Mouse (Mus musculus) MEL (cell line): ENCODE data around the gene Arhgap35. TPM values are rescaled to one million over a fixed set of nuclear protein-coding genes. Genes with fewer than 3 reads are reported as not detected.

Experiments used
- DNase-seq: peaks from one replicate; pipeline ENCODE4 v3.0.0; 2011; ENCODE audit warnings: low read depth, low spot score
- H3K27ac ChIP-seq: 2 replicates; pipeline ENCODE4 v1.5.1; 2012; ENCODE audit warnings: low read depth, mild to moderate bottlenecking, control low read depth, low read length, moderate library complexity; ENCODE audit not compliant: control insufficient read depth
- H3K27me3 ChIP-seq, 2 experiments: fragments of 150-350 bp in 1 of 2; sonication (generic) in 1 of 2; 2 replicates each; pipeline ENCODE4 v1.6.1; 2012; ENCODE audit warnings: low read length in 2 of 2, mild to moderate bottlenecking in 2 of 2, improper control_type of control experiment in 1 of 2, moderate library complexity in 1 of 2; ENCODE audit not compliant: insufficient read depth in 2 of 2, control insufficient read depth in 1 of 2
- H3K36me3 ChIP-seq, 2 experiments: 2 replicates each; pipeline ENCODE4 v1.6.1; 2012 to 2014; ENCODE audit warnings: low read length in 2 of 2, improper control_type of control experiment in 1 of 2, inconsistent platforms in 1 of 2, mild to moderate bottlenecking in 1 of 2; ENCODE audit not compliant: insufficient read depth in 2 of 2, control insufficient read depth in 1 of 2
- H3K4me1 ChIP-seq, 2 experiments: fragments of 150-350 bp in 1 of 2; sonication (generic) in 1 of 2; 2 replicates each; pipeline ENCODE4 v1.6.1; 2012; ENCODE audit warnings: low read length in 2 of 2, improper control_type of control experiment in 1 of 2, mild to moderate bottlenecking in 1 of 2; ENCODE audit not compliant: insufficient read depth in 2 of 2, control insufficient read depth in 1 of 2
- H3K4me3 ChIP-seq, 2 experiments: fragments of 150-350 bp in 1 of 2; sonication (generic) in 1 of 2; 2 replicates each; pipeline ENCODE4 v1.5.1; 2012; ENCODE audit warnings: low read depth in 2 of 2, low read length in 2 of 2, mild to moderate bottlenecking in 2 of 2, moderate library complexity in 2 of 2, control low read depth in 1 of 2, improper control_type of control experiment in 1 of 2; ENCODE audit not compliant: control insufficient read depth in 1 of 2, insufficient read depth in 1 of 2
- H3K79me2 ChIP-seq: 2 replicates; pipeline ENCODE4 v1.6.1; 2012; ENCODE audit warnings: mild to moderate bottlenecking, low read length, moderate library complexity; ENCODE audit not compliant: control insufficient read depth, poor library complexity, insufficient read depth
- H3K9ac ChIP-seq: 2 replicates; pipeline ENCODE4 v1.6.1; 2012; ENCODE audit warnings: low read depth, mild to moderate bottlenecking, control low read depth, low read length, moderate library complexity; ENCODE audit not compliant: control insufficient read depth, poor library complexity, severe bottlenecking
- H3K9me3 ChIP-seq: fragments of 150-350 bp; sonication (generic); replicated peaks from 2 replicates; pipeline ENCODE4 v1.6.1; 2012; ENCODE audit warnings: mild to moderate bottlenecking, low read length, improper control_type of control experiment, moderate library complexity; ENCODE audit not compliant: insufficient read depth
- BHLHE40 ChIP-seq: IDR thresholded peaks from 2 replicates; pipeline ENCODE4 v1.6.1; 2012; ENCODE audit warnings: low read depth, mild to moderate bottlenecking, inconsistent platforms, low read length, improper control_type of control experiment, borderline replicate concordance
- CHD1 ChIP-seq: IDR thresholded peaks from 2 replicates; pipeline ENCODE4 v1.6.1; 2012; ENCODE audit warnings: low read depth, mild to moderate bottlenecking, inconsistent platforms, low read length, improper control_type of control experiment
- CHD2 ChIP-seq: IDR thresholded peaks from 2 replicates; pipeline ENCODE4 v1.6.1; 2011; ENCODE audit warnings: low read length, improper control_type of control experiment
- CTCF ChIP-seq, 3 experiments: IDR thresholded peaks in 2 of 3; conservative IDR thresholded peaks in 1 of 3; 2 replicates each; pipeline ENCODE4 v1.5.1; 2011 to 2012; ENCODE audit warnings: low read length in 3 of 3, low read depth in 2 of 3, mild to moderate bottlenecking in 2 of 3, improper control_type of control experiment in 1 of 3, inconsistent platforms in 1 of 3, mixed read lengths in 1 of 3, moderate library complexity in 1 of 3; ENCODE audit not compliant: control insufficient read depth in 1 of 3, insufficient read depth in 1 of 3, poor library complexity in 1 of 3, severe bottlenecking in 1 of 3
- ELF1 ChIP-seq: IDR thresholded peaks from 2 replicates; pipeline ENCODE4 v1.6.1; 2014; ENCODE audit warnings: low read depth, mild to moderate bottlenecking, inconsistent platforms, low read length, improper control_type of control experiment, moderate library complexity
- EP300 ChIP-seq, 2 experiments: IDR thresholded peaks; 2 replicates each; pipeline ENCODE4 v1.6.1; 2011; ENCODE audit warnings: improper control_type of control experiment in 2 of 2, low read length in 2 of 2, low read depth in 1 of 2, mild to moderate bottlenecking in 1 of 2
- GABPA ChIP-seq: IDR thresholded peaks from 2 replicates; pipeline ENCODE4 v1.6.1; 2012; ENCODE audit warnings: low read depth, mild to moderate bottlenecking, inconsistent platforms, low read length, improper control_type of control experiment, moderate library complexity
- HCFC1 ChIP-seq: IDR thresholded peaks from 2 replicates; pipeline ENCODE4 v1.6.1; 2012; ENCODE audit warnings: low read depth, mild to moderate bottlenecking, inconsistent platforms, low read length, improper control_type of control experiment, moderate library complexity
- JUND ChIP-seq: IDR thresholded peaks from 2 replicates; pipeline ENCODE4 v1.6.1; 2011; ENCODE audit warnings: low read depth, mild to moderate bottlenecking, improper control_type of control experiment, low read length
- KAT2A ChIP-seq: conservative IDR thresholded peaks from 2 replicates; pipeline ENCODE4 v1.6.1; 2012; ENCODE audit warnings: low read depth, low read length, improper control_type of control experiment, inconsistent platforms
- MAX ChIP-seq: IDR thresholded peaks from 2 replicates; pipeline ENCODE4 v1.6.1; 2011; ENCODE audit warnings: low read length, improper control_type of control experiment
- MAZ ChIP-seq: IDR thresholded peaks from 2 replicates; pipeline ENCODE4 v1.6.1; 2012; ENCODE audit warnings: low read depth, mild to moderate bottlenecking, inconsistent platforms, low read length, improper control_type of control experiment
- MEF2A ChIP-seq: IDR thresholded peaks from 2 replicates; pipeline ENCODE4 v1.6.1; 2014; ENCODE audit warnings: low read depth, mild to moderate bottlenecking, inconsistent platforms, low read length, improper control_type of control experiment; ENCODE audit not compliant: poor library complexity, insufficient replicate concordance, severe bottlenecking; ENCODE audit errors: extremely low read depth
- MXI1 ChIP-seq: IDR thresholded peaks from 2 replicates; pipeline ENCODE4 v1.6.1; 2011; ENCODE audit warnings: mild to moderate bottlenecking, low read depth, low read length, improper control_type of control experiment
- MYB ChIP-seq: IDR thresholded peaks from 2 replicates; pipeline ENCODE4 v1.6.1; 2011; ENCODE audit warnings: mild to moderate bottlenecking, low read depth, low read length, improper control_type of control experiment
- MYC ChIP-seq: IDR thresholded peaks from 2 replicates; pipeline ENCODE4 v1.6.1; 2011; ENCODE audit warnings: low read depth, mild to moderate bottlenecking, low read length, improper control_type of control experiment, moderate library complexity
- NELFE ChIP-seq: IDR thresholded peaks from 2 replicates; pipeline ENCODE4 v1.6.1; 2011; ENCODE audit warnings: low read depth, low read length, improper control_type of control experiment
- NRF1 ChIP-seq: IDR thresholded peaks from 2 replicates; pipeline ENCODE4 v1.6.1; 2014; ENCODE audit warnings: low read depth, mild to moderate bottlenecking, inconsistent platforms, low read length, improper control_type of control experiment, moderate library complexity; ENCODE audit not compliant: poor library complexity, insufficient read depth, severe bottlenecking
- POLR2A ChIP-seq, 2 experiments: IDR thresholded peaks; 2 replicates each; pipeline ENCODE4 v1.6.1; 2011 to 2012; ENCODE audit warnings: low read length in 2 of 2, mild to moderate bottlenecking in 2 of 2, control low read depth in 1 of 2, improper control_type of control experiment in 1 of 2, low read depth in 1 of 2, moderate library complexity in 1 of 2; ENCODE audit not compliant: control insufficient read depth in 1 of 2, insufficient read depth in 1 of 2, poor library complexity in 1 of 2
- POLR2AphosphoS2 ChIP-seq: IDR thresholded peaks from 2 replicates; pipeline ENCODE4 v1.6.1; 2011; ENCODE audit warnings: low read length, improper control_type of control experiment
- RAD21 ChIP-seq: IDR thresholded peaks from 2 replicates; pipeline ENCODE4 v1.6.1; 2011; ENCODE audit warnings: mild to moderate bottlenecking, low read depth, low read length, improper control_type of control experiment
- RCOR1 ChIP-seq: IDR thresholded peaks from 2 replicates; pipeline ENCODE4 v1.6.1; 2012; ENCODE audit warnings: low read depth, mild to moderate bottlenecking, inconsistent platforms, low read length, improper control_type of control experiment
- SIN3A ChIP-seq: IDR thresholded peaks from 2 replicates; pipeline ENCODE4 v1.6.1; 2012; ENCODE audit warnings: low read length, improper control_type of control experiment, inconsistent platforms
- TBP ChIP-seq: IDR thresholded peaks from 2 replicates; pipeline ENCODE4 v1.8.0; 2011; ENCODE audit warnings: low read depth, low read length, improper control_type of control experiment
- TCF12 ChIP-seq: IDR thresholded peaks from 2 replicates; pipeline ENCODE4 v1.6.1; 2014; ENCODE audit warnings: low read depth, mild to moderate bottlenecking, inconsistent platforms, low read length, improper control_type of control experiment, moderate library complexity
- UBTF ChIP-seq: IDR thresholded peaks from 2 replicates; pipeline ENCODE4 v1.6.1; 2012; ENCODE audit warnings: low read depth, mild to moderate bottlenecking, inconsistent platforms, low read length, improper control_type of control experiment, moderate library complexity, borderline replicate concordance; ENCODE audit not compliant: insufficient read depth
- USF1 ChIP-seq: IDR thresholded peaks from 2 replicates; pipeline ENCODE4 v1.6.1; 2014; ENCODE audit warnings: low read depth, mild to moderate bottlenecking, inconsistent platforms, low read length, improper control_type of control experiment, moderate library complexity
- USF2 ChIP-seq, 2 experiments: IDR thresholded peaks; 2 replicates each; pipeline ENCODE4 v1.6.1; 2011 to 2012; ENCODE audit warnings: improper control_type of control experiment in 2 of 2, low read length in 2 of 2, borderline replicate concordance in 1 of 2, inconsistent platforms in 1 of 2, low read depth in 1 of 2, mild to moderate bottlenecking in 1 of 2; ENCODE audit not compliant: insufficient read depth in 1 of 2
- ZC3H11A ChIP-seq: IDR thresholded peaks from 2 replicates; pipeline ENCODE4 v1.6.1; 2012; ENCODE audit warnings: low read depth, mild to moderate bottlenecking, inconsistent platforms, low read length, improper control_type of control experiment
- ZKSCAN1 ChIP-seq: IDR thresholded peaks from 2 replicates; pipeline ENCODE4 v1.6.1; 2012; ENCODE audit warnings: low read depth, mild to moderate bottlenecking, inconsistent platforms, low read length, improper control_type of control experiment, moderate library complexity
- polyA plus RNA-seq, 2 experiments: library from polyadenylated mRNA; stranded (reverse) in 1 of 2; unstranded in 1 of 2; fragments of >175 nt in 1 of 2; fragments of >200 nt in 1 of 2; gene quantifications; 2 replicates each; pipeline versions ENCODE4 v1.2.1 to v1.2.4; 2012; ENCODE audit warnings: low replicate concordance in 2 of 2, low read depth in 1 of 2; ENCODE audit not compliant: insufficient read length in 2 of 2, insufficient read depth in 1 of 2, missing spikeins in 1 of 2
- total RNA-seq: library from RNA; depleted of rRNA; stranded (reverse); fragments of 300-350 nt; gene quantifications from 2 replicates; pipeline ENCODE4 v1.2.3, GENCODE M21; 2012

Gene Arhgap35
- total and polyA plus RNA-seq, 3 experiments, result 7.4 to 13.4 TPM; not detected in 1

DNA sequence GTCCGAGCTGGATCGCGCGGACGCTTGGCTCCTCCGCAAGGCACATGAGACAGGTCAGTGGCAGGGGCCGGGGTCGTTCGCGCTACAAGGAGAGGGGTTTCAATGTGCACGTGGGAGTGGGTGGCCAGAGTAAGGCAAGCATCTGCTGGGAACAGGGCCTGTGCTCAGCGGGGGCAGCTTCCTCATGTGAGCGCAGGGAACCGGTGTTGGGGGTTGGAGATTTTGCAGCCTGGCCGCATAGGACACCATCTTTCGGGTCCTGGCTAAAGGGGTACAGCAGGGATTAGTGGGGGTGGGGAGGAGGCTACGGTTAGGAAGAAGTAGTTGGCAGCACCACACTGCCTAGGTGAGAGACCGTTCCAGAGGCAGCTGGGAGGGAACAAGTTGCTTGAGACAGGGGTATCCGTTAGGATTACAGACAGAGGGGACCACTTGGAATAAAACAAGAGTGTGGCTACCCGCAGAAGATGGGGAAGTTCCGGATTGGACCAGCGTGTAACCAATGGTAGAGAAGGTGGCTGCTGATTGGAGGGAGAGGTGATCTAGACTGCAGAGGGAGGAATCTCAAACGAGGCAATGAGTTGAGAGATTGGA, 161.6 kb downstream of the Arhgap35 start:
- no peaks in the 10 kb centered on the region; the same call in none of the 2 replicates for H3K79me2 ChIP-seq
- H3K9me3 ChIP-seq, result no peaks in the 10 kb centered on the region
- peaks cover 0 to 5% of the 10 kb centered on the region in 2 experiments; a peak in 2 of 4 replicates for H3K36me3 ChIP-seq
- peak overlapping the region; percentile 62 to 82 for H3K4me3 ChIP-seq
- no peak for TF ChIP-seq POLR2AphosphoS2
- no peak for TF ChIP-seq KAT2A
- TF ChIP-seq UBTF, result no peak
- no peak for TF ChIP-seq JUND
- TF ChIP-seq MYC, result no peak
- no peak for TF ChIP-seq TCF12
- no peak for TF ChIP-seq CHD1
- peak; percentile 37; the same call in 1 of the 2 replicates for TF ChIP-seq NELFE
- TF ChIP-seq CTCF (IDR thresholded peaks at IDR 0.05 in 2 of 3, conservative IDR thresholded peaks at IDR 0.05 in 1 of 3; ENCODE audit: control insufficient read depth in 1 of 3, insufficient read depth in 1 of 3, low read depth in 2 of 3, low read length in 3 of 3, poor library complexity in 1 of 3, severe bottlenecking in 1 of 3), result no peak
- TF ChIP-seq USF2 (IDR thresholded peaks at IDR 0.05; ENCODE audit: borderline replicate concordance in 1 of 2, insufficient read depth in 1 of 2, low read depth in 1 of 2, low read length in 2 of 2), result no peak
- TF ChIP-seq BHLHE40, result no peak
- no peak for TF ChIP-seq USF1
- TF ChIP-seq EP300 (IDR thresholded peaks at IDR 0.05; ENCODE audit: low read depth in 1 of 2, low read length in 2 of 2), result no peak
- TF ChIP-seq HCFC1, result no peak
- TF ChIP-seq RCOR1, result peak; percentile 50; the same call in 1 of the 2 replicates
- TF ChIP-seq ZKSCAN1, result no peak
- no peak for TF ChIP-seq CHD2
- TF ChIP-seq MYB, result no peak
- no peak for TF ChIP-seq MAZ
- TF ChIP-seq MAX, result no peak
- TF ChIP-seq GABPA, result no peak
- TF ChIP-seq ELF1, result 0 out of 2 replicates have a peak, but pooled peaks have one; percentile 15
- no peak for TF ChIP-seq RAD21
- no peak for TF ChIP-seq TBP
- peak; percentile 50; a peak in 2 of 4 replicates for TF ChIP-seq POLR2A (IDR thresholded peaks at IDR 0.05; ENCODE audit: control insufficient read depth in 1 of 2, insufficient read depth in 1 of 2, low read depth in 1 of 2, low read length in 2 of 2, poor library complexity in 1 of 2)
- no peak for TF ChIP-seq NRF1
- TF ChIP-seq SIN3A, result no peak
- no peak for TF ChIP-seq MEF2A
- no peak for TF ChIP-seq ZC3H11A
- no peak for TF ChIP-seq MXI1
- H3K9ac ChIP-seq, result peak overlapping the region; percentile 72
- peaks cover 1 to 13% of the 10 kb centered on the region in 2 experiments; a peak in 3 of 4 replicates for H3K4me1 ChIP-seq
- DNase-seq, result peak; percentile 89
- H3K27ac ChIP-seq, result peak overlapping the region; percentile 42
- no peaks in the 10 kb centered on the region for H3K27me3 ChIP-seq
